Comparison of ENCODE assay signal across 13 mouse cellular contexts in the genomic region with DNA sequence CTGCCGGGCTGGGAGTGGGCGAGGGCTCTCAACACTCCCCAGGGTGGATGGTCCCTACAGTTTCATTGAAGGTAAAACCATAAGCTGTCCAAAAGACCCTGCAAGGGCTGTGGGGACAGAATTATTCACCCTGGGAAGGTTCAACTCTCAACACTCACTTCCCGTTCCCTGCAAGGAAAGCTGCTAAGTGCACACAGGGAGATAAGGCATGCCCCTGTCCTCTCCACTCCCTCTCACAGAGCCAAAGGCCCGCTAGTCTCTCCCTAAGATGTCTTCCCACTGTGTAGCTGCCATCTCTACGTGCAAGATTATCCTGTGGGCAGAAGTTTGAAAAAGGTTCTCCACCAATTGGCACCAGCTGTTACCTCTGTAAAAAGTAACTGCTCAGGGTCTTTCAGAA.
A peak's percentile ranks its signal among the peaks of the same experiment; 100 is the strongest.
DNase-seq lines count a peak whose midpoint lies in the region; ATAC-seq and TF ChIP-seq lines count a peak whose summit lies in the region.
"Had no signal": no experiment of that assay in that cellular context is flagged by ENCODE, and none has a peak within 500 bp of the region (broad histone marks: within the 10 kb centered on the region; RNA-seq: fewer than 3 reads in every experiment).

No protein-coding gene starts in this region.

- WGBS in heart, embryonic 15.5 days, result 28% methylated on average over 5 of the region's 5 CpGs
- WGBS in heart, adult 2 months, result 61% methylated on average over 5 of the region's 5 CpGs
- 61% methylated on average over 5 of the region's 5 CpGs for WGBS in limb, embryonic 10.5 days

- peak overlapping the region; percentile 52; the same call in 1 of the 2 replicates for H3K27ac ChIP-seq in heart, embryonic 15.5 days
- H3K27ac ChIP-seq in heart, adult 2 months, result no peak overlapping the region
- peak overlapping the region; percentile 75 for H3K27ac ChIP-seq in limb, embryonic 10.5 days
- H3K27ac ChIP-seq: embryonic facial prominence, embryonic 15.5 days; midbrain, embryonic 15.5 days had no signal

- H3K4me3 ChIP-seq in heart, embryonic 15.5 days, result no peak overlapping the region
- no peak overlapping the region for H3K4me3 ChIP-seq in heart, adult 2 months
- peak overlapping the region; percentile 87 for H3K4me3 ChIP-seq in megakaryocyte, embryonic 14.5 days (replicated peaks)
- no peak overlapping the region for H3K4me3 ChIP-seq in limb, embryonic 10.5 days
- H3K4me3 ChIP-seq: embryonic facial prominence, embryonic 15.5 days; midbrain, embryonic 15.5 days had no signal

- TF ChIP-seq POLR2A in heart, adult 2 months (IDR thresholded peaks at IDR 0.05; ENCODE audit: insufficient read depth, low read depth, low read length), result no peak

- H3K4me1 ChIP-seq in heart, embryonic 15.5 days (replicated peaks), result peaks cover 52% of the 10 kb centered on the region
- H3K4me1 ChIP-seq in heart, adult 2 months (ENCODE audit: control insufficient read depth, insufficient read depth, low read length), result peaks cover 15% of the 10 kb centered on the region
- H3K4me1 ChIP-seq in megakaryocyte, embryonic 14.5 days, result peaks cover 100% of the 10 kb centered on the region
- peaks cover 76% of the 10 kb centered on the region for H3K4me1 ChIP-seq in limb, embryonic 10.5 days

- H3K9me3 ChIP-seq in heart, embryonic 15.5 days (replicated peaks), result no peaks in the 10 kb centered on the region
- no peaks in the 10 kb centered on the region for H3K9me3 ChIP-seq in megakaryocyte, embryonic 14.5 days
- no peaks in the 10 kb centered on the region for H3K9me3 ChIP-seq in limb, embryonic 10.5 days (replicated peaks)
- H3K9me3 ChIP-seq: embryonic facial prominence, embryonic 15.5 days; midbrain, embryonic 15.5 days had no signal

- no peaks in the 10 kb centered on the region for H3K79me2 ChIP-seq in heart, adult 2 months (replicated peaks; ENCODE audit: control insufficient read depth, insufficient read depth, low read length)

- intact Hi-C loops in heart, adult 2 months (cut with DNase I), result no loop called here

- H3K4me2 ChIP-seq in heart, embryonic 15.5 days, result no peak overlapping the region
- H3K4me2 ChIP-seq: embryonic facial prominence, embryonic 15.5 days; midbrain, embryonic 15.5 days had no signal

- H3K9ac ChIP-seq in heart, embryonic 15.5 days, result no peak overlapping the region
- H3K9ac ChIP-seq in heart, adult 2 months (ENCODE audit: low read depth, low read length), result no peak overlapping the region
- H3K9ac ChIP-seq: embryonic facial prominence, embryonic 15.5 days; midbrain, embryonic 15.5 days had no signal

- no peak for ATAC-seq in heart, embryonic 15.5 days (replicated peaks; ENCODE audit: insufficient number of reproducible peaks, insufficient read depth, low FRiP score, low read depth)
- no peak for ATAC-seq in megakaryocyte, adult 5-6 weeks (ENCODE audit: poor library complexity, severe bottlenecking)
- peak; percentile 51 for ATAC-seq in megakaryocyte progenitor cell, adult 5-6 weeks (replicated peaks; ENCODE audit: poor library complexity)
- ATAC-seq: midbrain, embryonic 15.5 days had no signal

- TF ChIP-seq CTCF in heart, adult 2 months (IDR thresholded peaks at IDR 0.05), result no peak

- no peaks in the 10 kb centered on the region for H3K27me3 ChIP-seq in heart, embryonic 15.5 days
- no peaks in the 10 kb centered on the region for H3K27me3 ChIP-seq in heart, adult 2 months (ENCODE audit: control insufficient read depth, insufficient read depth, low read length)
- H3K27me3 ChIP-seq in megakaryocyte, embryonic 14.5 days (replicated peaks), result no peaks in the 10 kb centered on the region
- no peaks in the 10 kb centered on the region for H3K27me3 ChIP-seq in limb, embryonic 10.5 days (ENCODE audit: low read depth, poor library complexity, severe bottlenecking)
- H3K27me3 ChIP-seq: CH12.LX; embryonic facial prominence, embryonic 15.5 days; midbrain, embryonic 15.5 days had no signal

- no peak for TF ChIP-seq EP300 in heart, adult 2 months (IDR thresholded peaks at IDR 0.05; ENCODE audit: insufficient read depth, low read depth, low read length)

- DNase-seq in heart, adult 2 months, result no peak
- DNase-seq in limb, embryonic 10.5 days (ENCODE audit: low spot score), result no peak
- DNase-seq in testis, postnatal 14 days (ENCODE audit: low spot score), result no peak
- no peak for DNase-seq in cerebellum, adult 11 months
- DNase-seq: cerebellum, adult 2 months; kidney, postnatal 14 days had no signal

- no peaks in the 10 kb centered on the region for H3K36me3 ChIP-seq in heart, embryonic 15.5 days
- H3K36me3 ChIP-seq in heart, adult 2 months (ENCODE audit: control insufficient read depth, insufficient read depth, low read length), result no peaks in the 10 kb centered on the region
- H3K36me3 ChIP-seq in megakaryocyte, embryonic 14.5 days (replicated peaks; ENCODE audit: low read length), result peaks cover 34% of the 10 kb centered on the region
- H3K36me3 ChIP-seq in limb, embryonic 10.5 days, result peaks cover 3% of the 10 kb centered on the region
- H3K36me3 ChIP-seq: embryonic facial prominence, embryonic 15.5 days; midbrain, embryonic 15.5 days had no signal
